Mouse (Mus musculus) fat pad, adult 2 months (tissue): ENCODE data around the gene Mgea5.

Source experiments
- DNase-seq: peaks from one replicate; pipeline ENCODE4 v3.0.0-alpha.2; 2011; ENCODE audit warnings: low read depth, low spot score; ENCODE audit errors: extremely low read depth

The Mgea5 gene

GRCm38 (mm10) chr19:45748691-45749242, 34.9 kb downstream of the Mgea5 start:
- DNase-seq, result no peak

- no peak for DNase-seq
Measured at GRCm38 (mm10) chr19:45748206-45748605, 35.4 kb downstream of the Mgea5 start.

- peak; percentile 16 for DNase-seq
Measured at GRCm38 (mm10) chr19:45747028-45747867, 36.4 kb downstream of the Mgea5 start.

GRCm38 (mm10) chr19:45746153-45747020, 37.2 kb downstream of the Mgea5 start:
- DNase-seq, result no peak

GRCm38 (mm10) chr19:45745344-45746152, 38.1 kb downstream of the Mgea5 start:
- no peak for DNase-seq

- DNase-seq, result no peak
Measured at GRCm38 (mm10) chr19:45743619-45744018, 40.0 kb downstream of the Mgea5 start.

GRCm38 (mm10) chr19:45742984-45743575, 40.6 kb downstream of the Mgea5 start:
- DNase-seq, result no peak

- DNase-seq, result no peak
Measured at GRCm38 (mm10) chr19:45742218-45742983, 41.2 kb downstream of the Mgea5 start, which contains the start of gene Fgf8. TSS of gene Fgf8 (minus strand) at chr19:45742915.

GRCm38 (mm10) chr19:45741431-45742217, 42.0 kb downstream of the Mgea5 start:
- no peak for DNase-seq

- no peak for DNase-seq
Measured at GRCm38 (mm10) chr19:45740817-45741216, 42.8 kb downstream of the Mgea5 start.

- no peak for DNase-seq
Measured at GRCm38 (mm10) chr19:45740233-45740632, 43.4 kb downstream of the Mgea5 start.

GRCm38 (mm10) chr19:45738521-45738920, 45.1 kb downstream of the Mgea5 start:
- DNase-seq, result no peak

- DNase-seq, result no peak
Measured at GRCm38 (mm10) chr19:45737846-45738484, 45.7 kb downstream of the Mgea5 start.

- no peak for DNase-seq
Measured at GRCm38 (mm10) chr19:45737208-45737845, 46.3 kb downstream of the Mgea5 start.

- no peak for DNase-seq
Measured at GRCm38 (mm10) chr19:45736855-45737207, 46.8 kb downstream of the Mgea5 start.

- no peak for DNase-seq
Measured at GRCm38 (mm10) chr19:45736241-45736640, 47.4 kb downstream of the Mgea5 start.

- DNase-seq, result no peak
Measured at GRCm38 (mm10) chr19:45734762-45735161, 48.9 kb downstream of the Mgea5 start.

- no peak for DNase-seq
Measured at GRCm38 (mm10) chr19:45734191-45734590, 49.4 kb downstream of the Mgea5 start.
